Mouse (Mus musculus): Measurements from ENCODE around the gene Clock.

The Clock gene

GRCm38 (mm10) chr5:76304452-76305341 lies at the start of gene Clock:
Gene Clock, minus strand, starts transcription at chr5:76304792.
- DNase-seq (ENCODE audit: extremely low spot score, low read depth, low spot score), result no peak

GRCm38 (mm10) chr5:76351953-76352611 lies 47.5 kb upstream of the Clock start:
- no peak for DNase-seq (ENCODE audit: extremely low spot score, low read depth, low spot score)

- no peak for DNase-seq (ENCODE audit: extremely low spot score, low read depth, low spot score)
Measured at GRCm38 (mm10) chr5:76351537-76351936, 46.9 kb upstream of the Clock start.

DNA sequence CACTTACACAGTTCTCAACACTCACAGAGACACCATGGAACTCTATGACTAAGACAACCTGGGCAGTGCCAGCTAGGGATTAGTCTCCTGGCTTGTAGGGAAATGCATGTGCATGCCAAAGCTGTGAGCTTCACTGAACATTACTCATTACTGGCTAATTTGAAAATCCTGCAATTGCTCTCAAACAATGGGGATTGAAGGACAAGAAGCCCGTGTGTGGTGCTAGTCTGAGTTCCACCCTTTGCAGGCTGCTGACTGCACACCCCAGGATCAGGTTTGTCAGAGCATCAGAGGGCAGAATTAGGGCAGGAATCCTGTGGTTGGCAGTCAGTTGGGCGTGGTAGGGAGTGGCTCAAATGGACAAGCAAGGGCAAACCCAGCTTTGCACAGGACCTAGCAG lies 41.5 kb upstream of the Clock start:
- DNase-seq (ENCODE audit: extremely low spot score, low read depth, low spot score), result no peak

DNA sequence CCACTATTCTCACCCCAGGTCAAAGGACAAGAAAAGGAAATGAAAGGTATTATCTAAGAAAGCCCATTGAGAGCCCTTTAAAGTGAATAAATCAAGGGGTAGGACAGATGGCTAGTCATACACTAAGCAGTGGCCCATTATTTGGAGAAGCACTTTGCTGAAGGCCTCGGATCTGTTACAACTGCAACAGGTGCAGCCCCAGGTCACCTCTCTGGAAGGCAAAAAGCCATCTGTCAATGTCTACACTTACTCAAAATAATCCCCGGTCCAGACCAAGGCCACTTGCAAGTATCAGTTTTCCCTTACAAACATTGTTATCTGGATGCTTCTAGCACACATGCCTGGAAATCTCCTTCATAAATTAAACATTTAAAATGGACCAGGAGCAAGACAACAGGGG lies 36.3 kb upstream of the Clock start:
- no peak for DNase-seq (ENCODE audit: extremely low spot score, low read depth, low spot score)

GRCm38 (mm10) chr5:76337100-76337499 lies 32.5 kb upstream of the Clock start:
- no peak for DNase-seq (ENCODE audit: extremely low spot score, low read depth, low spot score)

DNA sequence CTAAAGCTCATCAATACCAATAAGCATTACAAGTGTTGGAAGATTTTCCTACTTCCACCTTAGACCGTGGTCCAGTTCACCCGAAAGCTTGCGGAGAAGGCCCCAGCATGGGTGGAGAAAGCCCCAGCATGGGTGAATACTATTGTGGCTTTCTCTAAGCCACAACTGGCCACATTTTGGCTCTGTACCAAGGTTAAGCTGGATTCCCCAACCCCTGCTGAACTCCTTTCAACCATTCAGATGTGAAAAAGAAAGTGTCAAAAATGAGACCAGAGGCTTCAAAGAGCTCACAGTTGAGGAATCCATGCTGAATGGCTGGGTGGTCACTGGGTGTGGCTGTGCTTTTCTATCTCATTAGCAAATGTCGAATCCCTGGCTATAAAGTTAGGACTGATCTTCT lies 29.2 kb upstream of the Clock start:
- DNase-seq (ENCODE audit: extremely low spot score, low read depth, low spot score), result no peak

- DNase-seq (ENCODE audit: extremely low spot score, low read depth, low spot score), result no peak
Measured at GRCm38 (mm10) chr5:76330953-76331352, 26.4 kb upstream of the Clock start, which contains the start of gene Pdcl2. Gene Pdcl2, minus strand, starts transcription at chr5:76331156.

GRCm38 (mm10) chr5:76327296-76327695 lies 22.7 kb upstream of the Clock start:
- no peak for DNase-seq (ENCODE audit: extremely low spot score, low read depth, low spot score)

GRCm38 (mm10) chr5:76325113-76325512 lies 20.5 kb upstream of the Clock start:
- DNase-seq (ENCODE audit: extremely low spot score, low read depth, low spot score), result no peak

- DNase-seq (ENCODE audit: extremely low spot score, low read depth, low spot score), result no peak
Measured at GRCm38 (mm10) chr5:76321249-76322196, 16.9 kb upstream of the Clock start.

GRCm38 (mm10) chr5:76308206-76308605 lies 3.6 kb upstream of the Clock start:
- no peak for DNase-seq (ENCODE audit: extremely low spot score, low read depth, low spot score)

DNA sequence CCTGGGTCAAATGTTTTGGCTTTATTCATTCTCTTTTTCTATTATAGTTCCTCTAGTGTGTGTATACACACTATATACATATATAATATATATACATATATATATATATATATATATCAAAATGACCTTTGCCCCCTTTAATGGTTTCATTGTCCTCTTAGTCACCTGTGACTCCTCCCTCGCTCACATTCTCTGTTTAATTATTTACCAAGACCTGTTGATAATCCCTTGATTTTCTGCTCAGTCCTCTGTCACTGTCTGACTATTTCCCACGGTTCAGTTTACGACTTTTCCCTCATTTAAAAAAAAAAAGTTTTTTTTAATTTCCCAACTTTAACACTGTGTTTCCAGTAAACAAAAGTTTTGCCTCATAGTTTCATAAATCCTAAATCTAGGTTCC lies 1.7 kb upstream of the Clock start:
- no peak for DNase-seq (ENCODE audit: extremely low spot score, low read depth, low spot score)

GRCm38 (mm10) chr5:76305616-76306015 lies 1.0 kb upstream of the Clock start:
- DNase-seq (ENCODE audit: extremely low spot score, low read depth, low spot score), result no peak

- no peak for DNase-seq (ENCODE audit: extremely low spot score, low read depth, low spot score)
Measured at GRCm38 (mm10) chr5:76303745-76304451, 694 bp downstream of the Clock start.

GRCm38 (mm10) chr5:76303379-76303744 lies 1.2 kb downstream of the Clock start:
- DNase-seq (ENCODE audit: extremely low spot score, low read depth, low spot score), result no peak

DNA sequence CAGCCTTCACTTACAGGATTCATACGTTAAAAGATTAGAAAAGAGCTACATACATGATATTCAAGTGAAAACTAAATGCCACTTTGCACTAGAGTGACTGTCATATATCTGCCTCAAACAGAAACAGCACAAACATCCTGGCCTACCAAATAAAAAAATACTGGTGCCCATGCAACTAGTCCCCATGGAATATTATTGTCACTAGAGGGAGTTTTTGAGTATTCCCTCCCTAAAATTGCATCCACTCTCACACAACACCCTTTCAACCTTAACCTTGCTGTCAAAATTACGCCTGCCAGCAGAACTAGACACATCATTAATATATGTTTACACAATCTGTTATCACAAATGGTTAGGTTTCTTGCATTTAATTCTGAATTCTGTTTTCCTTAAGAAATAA lies 2.6 kb downstream of the Clock start:
- no peak for DNase-seq (ENCODE audit: extremely low spot score, low read depth, low spot score)

DNA sequence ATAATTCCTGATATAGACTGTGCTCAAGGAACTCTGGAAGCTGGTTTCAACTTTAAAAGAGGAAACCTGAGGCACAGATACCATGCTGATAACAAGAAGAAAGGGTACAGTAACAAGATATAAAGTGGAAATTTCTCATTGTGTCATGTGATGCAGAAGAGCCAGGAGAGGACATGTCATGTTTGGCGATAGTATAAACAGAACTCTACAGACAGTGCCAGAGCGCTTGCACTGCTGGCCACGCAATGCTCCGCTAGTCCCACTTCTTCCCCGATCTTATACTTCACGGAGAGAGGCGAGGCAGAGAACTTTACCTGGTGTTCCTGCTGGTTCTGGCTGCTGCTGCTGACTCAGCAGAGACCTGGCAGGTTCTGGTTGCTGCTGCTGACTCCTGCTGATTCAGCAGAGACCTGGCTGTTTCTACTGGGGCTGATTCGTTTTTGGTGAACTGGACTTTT lies 15.3 kb downstream of the Clock start:
- no peak for DNase-seq (ENCODE audit: extremely low spot score, low read depth, low spot score)

- DNase-seq (ENCODE audit: extremely low spot score, low read depth, low spot score), result no peak
Measured at GRCm38 (mm10) chr5:76288256-76288655, 16.3 kb downstream of the Clock start.

GRCm38 (mm10) chr5:76287062-76287461 lies 17.5 kb downstream of the Clock start:
- DNase-seq (ENCODE audit: extremely low spot score, low read depth, low spot score), result no peak

All from hindlimb bud, embryonic 11.5 days (tissue).